Mouse (Mus musculus): ENCODE measurements around the gene Lamtor2.

Lamtor2 gene

DNA sequence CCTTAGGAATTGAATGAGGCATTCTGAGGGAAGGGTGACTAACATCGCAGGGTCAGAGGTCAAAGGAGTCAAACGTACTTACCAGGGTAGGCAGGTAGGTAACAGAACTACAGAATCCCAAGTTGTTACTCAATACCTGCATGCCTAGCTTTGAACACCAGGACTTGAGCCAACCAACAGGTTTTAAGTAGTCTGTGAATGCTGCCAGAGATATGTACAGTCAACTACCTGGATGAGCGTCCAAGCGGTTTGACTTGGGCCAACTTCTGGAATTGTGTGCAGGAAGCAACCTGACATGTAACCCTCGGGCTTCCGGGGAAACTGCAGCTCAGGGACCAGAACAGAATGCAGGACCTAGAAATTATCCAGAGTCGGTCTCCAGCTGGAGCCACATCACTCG is 29.8 kb downstream of the Lamtor2 start:
- DNase-seq: no peak

DNA sequence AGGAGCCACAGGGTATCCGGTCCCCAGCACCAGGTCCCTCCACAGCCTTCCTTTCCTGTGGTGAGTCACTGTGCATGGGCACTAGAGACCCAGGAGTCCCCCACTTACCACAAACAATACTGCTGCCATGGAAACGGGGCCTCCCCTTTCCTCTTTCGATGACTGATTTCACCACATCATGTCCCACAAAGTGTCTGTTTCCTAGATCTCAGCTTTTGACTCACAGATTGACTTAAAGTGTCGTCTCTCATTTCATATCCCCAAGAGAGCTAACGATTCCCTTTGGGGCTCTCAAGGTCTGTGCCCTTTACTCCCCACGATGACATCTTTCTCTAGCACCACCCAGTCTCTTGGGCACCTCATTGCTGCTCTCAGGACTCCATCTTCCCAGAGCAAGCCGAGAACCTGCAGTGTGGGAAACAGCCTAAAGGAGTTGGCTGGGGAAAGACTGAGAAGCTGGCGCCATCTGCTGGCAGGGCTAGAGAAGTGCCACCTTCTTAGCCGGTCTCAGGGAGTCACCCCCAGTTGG is 31.0 kb downstream of the Lamtor2 start:
- peak; percentile 73 for DNase-seq

DNA sequence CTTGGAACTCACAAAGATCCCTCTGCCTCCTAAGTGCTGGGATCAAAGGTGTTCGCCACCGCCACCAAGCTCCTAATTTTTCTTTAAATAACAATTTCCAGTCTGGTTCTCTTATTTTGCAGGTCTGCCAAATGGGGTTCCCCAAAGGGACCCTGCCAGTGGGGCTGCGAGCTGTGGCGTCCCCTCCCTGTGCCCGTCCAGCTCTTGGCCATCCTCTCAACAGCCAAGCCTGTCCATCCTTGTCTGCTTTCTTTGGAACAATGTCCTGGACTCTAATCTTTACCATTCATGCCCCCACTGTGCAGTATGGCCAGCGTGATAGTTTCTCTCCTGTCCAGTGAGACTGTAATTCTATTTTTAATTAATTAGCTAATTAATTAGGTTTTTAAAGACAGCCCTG is 31.7 kb downstream of the Lamtor2 start:
- no peak for DNase-seq

DNA sequence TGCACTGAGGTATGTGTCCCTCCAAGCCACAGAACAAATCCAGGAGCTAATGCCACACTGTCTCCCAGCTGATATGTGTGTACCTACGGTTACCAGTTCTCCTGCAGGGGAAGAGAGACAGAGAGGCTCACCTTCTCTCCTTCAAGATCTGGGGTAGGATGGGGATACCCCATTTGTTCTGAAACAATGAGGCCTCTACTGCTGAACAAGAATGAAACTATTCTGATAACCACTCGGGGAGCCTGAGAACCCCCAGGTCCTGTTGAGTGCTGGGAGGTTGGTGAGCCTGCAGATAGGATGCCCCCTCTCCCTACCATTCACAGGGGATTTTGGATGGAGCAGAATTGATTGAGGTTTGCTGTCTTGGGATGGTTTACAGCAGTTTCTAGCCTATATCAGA is 32.8 kb downstream of the Lamtor2 start:
- DNase-seq: no peak

DNA sequence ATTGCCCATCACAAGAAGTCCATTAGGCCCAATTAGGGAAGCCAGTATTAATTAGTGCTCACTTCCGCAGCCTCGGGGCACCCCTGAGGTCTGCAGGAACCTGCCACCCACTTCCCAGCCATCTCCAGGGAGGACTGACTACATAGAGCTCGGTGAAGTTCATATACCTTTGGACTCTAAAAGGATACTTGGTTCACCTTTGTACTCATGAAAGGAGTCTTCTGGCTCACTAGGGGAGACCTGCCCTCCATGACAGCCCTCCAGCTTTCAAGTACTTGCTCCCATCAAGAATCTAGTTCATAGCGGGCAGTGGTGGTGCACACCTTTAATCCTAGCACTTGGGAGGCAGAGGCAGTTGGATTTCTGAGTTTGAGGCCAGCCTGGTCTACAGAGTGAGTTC is 34.5 kb downstream of the Lamtor2 start:
- DNase-seq: no peak

DNA sequence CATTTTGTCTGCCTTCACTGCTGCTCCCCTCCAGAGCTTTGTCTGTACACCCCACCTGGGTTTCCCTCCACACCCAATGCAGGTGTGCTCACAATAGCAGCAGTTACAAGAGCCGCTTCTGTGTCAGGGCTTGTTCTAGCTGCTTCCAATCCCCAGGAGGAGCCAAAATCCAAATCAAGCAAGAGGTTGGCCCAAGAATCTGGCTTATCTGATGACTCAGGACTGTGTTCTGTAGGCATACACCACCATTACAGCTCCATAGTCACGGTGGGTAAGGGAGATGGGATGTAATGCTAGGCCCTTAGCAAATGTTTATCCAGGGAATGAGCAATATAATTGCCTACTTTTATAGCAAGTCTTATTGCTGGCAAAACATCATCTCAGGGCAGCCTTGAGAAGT is 36.5 kb downstream of the Lamtor2 start:
- no peak for DNase-seq

DNA sequence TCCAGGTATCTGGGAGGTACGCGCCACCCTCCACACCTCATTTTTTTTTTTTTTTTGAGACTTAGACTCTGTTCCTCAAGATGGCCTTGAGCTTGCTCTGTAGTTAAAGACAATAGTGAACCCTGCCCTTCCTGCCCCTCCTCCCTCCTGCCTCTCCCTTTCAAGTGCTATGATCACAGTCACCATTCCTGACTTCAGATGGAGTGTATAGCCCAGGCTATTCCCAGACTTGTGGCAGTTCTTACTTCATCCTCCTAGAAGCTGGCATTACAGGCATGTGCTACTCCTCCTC is 37.8 kb downstream of the Lamtor2 start:
- DNase-seq: no peak

DNA sequence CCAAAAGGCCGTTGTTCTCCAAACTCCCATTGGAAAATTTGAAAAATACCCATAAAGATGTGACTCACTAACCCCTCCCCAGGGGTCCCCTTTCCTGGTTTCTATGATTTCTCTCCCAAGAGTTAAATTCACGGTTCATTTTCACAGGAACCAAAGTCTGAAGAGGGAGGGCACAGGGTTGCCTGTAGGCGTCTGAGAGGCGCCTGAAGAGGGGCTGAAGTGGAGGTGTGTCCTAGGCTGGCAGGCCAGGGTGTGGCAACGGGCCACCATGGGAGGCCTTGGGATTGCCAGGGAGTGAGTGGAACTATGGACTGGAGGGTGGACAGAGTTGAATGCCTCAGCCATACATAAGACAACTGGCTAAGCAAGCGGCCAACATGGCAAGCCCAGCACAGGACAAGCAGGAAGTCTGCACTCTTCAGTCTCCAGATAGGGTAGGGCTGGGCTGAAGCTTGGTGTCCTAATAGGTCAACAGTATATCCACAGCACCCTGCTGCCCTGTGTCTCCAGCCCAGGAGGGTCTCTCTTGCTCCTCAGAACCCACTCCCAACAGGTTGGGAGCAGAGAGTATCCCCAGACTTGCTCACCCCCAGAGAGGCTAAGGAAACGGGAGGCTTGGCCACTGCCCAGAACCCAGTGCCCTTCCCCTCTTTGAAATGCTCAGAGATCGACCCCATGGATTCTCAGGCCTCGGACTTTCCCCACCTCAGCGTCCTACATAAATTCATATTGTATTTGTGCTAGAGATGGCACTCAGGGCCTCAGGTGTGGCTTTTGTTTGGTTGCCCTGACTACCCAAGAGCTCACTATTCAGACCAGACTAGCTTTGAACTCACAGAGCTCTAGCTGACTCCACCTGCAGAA is 38.4 kb downstream of the Lamtor2 start:
- DNase-seq: no peak

DNA sequence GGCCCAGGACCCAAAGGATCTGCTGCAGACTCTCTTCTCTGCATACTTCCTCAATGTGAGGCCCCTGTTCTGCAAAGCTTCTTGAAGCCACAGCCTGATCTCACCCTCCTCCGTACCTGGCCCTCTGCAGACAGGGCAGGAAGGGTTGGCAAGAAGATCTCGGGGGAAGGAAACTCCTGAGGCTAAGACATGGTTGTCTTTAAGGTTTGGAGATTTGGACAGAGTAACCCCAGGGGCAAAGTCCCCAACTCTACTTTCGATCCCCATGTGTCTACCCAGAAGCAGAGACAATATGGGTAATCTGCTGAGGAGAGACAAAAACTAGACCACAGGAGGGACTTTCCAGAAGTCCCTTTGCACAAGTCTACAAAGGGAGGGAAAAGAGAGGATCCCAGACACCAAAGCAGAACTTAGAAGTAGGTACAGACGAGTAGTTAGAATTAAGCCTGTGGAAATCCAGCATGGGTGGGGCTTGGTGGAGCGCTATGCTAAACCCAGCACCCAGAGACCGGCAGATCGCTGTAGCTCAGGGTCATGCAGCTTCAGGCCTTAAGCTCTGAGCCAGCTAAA is 39.2 kb downstream of the Lamtor2 start:
- DNase-seq: peak; percentile 27 to 36

DNA sequence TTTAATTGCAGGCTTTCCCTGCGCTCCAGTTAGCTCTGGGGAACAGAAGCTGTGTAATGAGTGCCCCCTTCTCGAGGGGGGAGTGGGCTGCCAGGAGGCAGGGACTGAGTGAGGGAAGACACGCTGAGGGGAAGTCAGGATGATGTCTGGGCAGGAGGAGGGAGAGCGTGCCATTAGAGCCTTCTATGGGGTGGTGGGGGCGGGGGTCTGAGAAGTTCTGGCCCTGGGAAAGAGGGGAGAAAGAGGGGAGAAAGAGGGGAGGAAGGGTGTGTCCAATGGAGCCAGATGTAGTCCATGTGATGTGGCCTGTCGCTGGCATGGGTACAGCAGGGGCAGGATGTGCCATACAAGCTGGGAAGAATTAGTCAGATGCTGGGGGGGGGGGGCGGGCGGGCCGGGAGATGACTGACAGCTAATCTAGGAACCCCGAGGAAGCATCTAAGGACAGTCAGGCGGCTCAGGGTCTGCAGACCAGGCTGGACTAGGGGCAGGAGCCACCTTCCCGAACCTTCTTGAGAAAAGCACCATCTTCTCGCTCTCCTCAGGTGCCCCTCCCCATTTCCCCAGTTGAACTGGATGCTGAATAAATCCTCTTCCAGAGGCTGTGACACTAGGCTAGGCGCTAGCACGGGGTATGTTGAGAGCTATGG is 39.9 kb downstream of the Lamtor2 start:
- no peak for DNase-seq

DNA sequence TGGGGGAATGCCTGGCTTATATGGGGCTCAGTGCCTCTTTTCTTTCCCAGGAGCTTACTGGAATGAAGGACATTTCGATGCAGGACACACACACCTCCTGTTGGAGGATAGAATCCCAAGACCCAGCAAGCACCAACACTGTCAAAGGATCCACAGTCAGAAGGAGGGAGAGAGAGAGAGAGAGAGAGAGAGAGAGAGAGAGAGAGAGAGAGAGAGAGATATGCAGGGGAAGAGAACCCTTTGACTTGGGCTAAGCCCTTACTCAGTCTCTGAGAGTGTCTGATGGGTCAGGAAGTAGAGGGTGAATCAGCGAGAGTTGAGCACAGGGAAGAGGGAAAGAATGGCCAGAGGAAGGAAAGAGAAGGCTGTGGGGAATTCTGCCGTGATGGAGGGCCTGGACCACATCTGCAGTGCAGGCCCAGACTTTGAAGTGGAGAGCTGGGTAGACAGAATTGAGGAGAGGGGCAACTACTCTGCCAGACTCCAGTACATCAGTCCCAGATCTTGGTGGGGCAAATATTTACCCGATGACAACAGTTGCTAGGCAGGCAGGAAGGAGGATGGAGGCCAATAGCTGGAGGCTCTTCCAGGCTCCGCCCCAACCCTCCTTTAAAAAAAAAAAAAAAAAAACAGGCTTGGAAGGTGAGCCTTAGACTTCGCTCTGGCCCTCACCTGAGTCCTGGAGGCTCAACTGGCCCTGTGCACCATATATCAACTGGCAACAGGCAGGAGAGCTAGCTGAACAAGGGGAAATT is 40.6 kb downstream of the Lamtor2 start:
- DNase-seq: no peak

DNA sequence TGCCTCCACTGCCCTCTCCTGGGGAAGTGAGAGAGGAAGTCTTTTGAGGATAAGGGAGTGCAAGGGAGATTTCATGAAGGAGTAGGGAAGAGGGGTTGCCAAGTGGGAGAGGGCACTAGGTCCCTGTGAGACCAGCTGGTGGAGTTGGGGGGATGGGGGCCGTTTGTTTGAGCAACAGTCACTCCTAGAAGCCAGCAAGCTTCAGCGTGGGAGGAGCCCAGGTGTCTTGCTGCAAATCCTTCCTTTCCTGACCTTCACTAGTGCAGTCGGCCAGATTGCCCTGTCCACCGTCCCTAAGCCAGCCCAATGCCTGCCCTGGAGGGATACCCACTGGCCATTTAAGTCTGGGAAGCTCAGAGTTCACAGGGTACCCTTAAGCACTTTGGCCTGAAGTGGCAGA is 41.3 kb downstream of the Lamtor2 start:
- peak in 1 of 2 experiments; percentile 35 for DNase-seq

DNA sequence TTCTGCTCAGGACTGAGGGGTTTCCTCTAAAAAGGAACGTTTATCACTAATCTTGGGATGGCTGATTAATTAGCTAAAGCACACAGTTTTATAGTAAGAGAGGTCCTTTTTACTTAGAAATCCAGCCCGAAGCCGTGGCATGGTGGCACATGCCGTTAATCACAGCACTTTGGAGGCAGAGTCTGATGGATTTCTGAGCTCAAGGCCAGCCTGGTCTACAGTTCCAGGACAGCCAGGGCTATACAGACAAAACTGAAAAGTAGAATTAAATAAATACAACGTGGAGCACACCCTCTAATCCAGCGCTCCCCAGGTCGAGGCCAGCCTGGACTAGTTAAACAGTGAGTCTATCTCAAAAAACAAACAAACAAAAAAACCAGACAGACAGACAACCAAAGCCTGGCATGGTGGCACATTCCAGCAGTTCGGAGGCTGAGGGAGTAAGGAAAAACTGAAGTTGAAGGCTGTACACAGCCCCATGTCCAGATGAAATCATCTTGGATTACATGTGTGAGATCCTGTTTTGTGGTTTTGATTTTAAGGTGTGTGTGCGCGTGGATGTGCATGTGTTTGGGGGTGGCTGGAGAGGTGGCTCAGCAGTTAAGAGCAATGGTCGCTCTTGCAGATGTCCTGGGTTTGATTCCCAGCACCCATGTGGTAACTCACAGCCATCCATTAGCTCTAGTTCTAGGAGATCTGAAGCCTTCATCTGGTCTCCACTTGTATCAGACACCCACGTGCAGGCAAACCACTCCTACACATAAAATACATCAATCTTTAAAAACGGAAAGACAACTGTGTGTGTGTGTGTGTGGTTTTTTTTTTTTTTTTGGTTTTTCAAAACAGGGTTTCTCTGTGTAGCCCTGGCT is 42.2 kb downstream of the Lamtor2 start:
- no peak for DNase-seq

DNA sequence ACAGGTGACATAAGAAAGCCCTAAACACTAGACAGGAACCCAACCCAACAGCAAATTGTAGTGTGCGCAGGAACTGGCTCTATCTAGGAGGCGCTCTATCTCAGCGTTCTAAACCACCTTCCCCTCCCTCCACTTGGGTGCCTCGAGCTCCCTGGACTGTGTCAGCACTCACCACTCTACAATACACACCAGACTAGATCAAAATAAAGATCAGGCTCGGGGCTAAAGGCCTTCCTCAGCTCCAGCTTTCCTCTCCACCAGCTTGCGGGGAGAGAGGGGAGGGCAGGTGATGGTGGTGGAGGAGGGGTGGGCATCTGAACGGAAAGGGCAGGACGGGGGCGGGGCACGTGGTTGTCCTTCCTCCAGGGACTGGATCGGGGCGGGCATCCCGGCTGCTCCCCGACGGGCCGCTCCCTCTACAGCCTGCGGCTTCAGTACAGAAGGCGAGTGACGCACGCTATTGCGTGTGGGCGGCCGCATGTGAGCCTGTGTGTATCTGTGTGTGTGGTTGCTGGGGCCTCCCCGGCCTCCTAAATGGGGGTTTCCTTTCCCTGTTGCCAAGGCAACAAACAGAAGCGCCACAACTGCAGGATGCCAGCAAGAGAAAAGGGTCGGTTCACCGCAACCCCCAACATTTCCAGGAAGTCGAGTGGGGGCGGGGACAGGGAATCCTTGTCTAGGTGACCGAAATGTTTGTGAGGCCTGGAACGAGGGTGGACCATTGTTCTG is 43.0 kb downstream of the Lamtor2 start, which contains the start of gene Lmna:
Gene Lmna, minus strand, starts transcription at position 265 of the 729 bp plus-strand sequence.
- peak; percentile 90 to 95 for DNase-seq

DNA sequence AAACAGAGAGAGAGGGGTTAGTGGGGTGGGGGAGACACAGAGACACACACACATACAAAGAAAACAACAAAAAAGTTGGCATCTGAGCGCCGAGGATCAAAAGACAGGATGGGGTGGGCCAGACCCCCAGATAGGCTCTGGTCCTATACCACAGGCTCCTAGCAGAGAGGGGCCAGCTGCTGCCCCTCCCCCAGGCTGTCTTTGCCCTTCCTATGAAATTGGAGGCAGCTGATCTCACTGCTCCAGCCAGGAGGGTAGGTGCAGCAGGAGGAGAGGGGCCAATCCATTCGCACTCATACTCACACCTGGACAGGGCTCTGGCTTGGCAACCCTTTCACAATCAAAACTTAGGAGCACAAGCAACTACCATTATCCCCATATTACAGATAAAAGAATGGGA is 43.6 kb downstream of the Lamtor2 start:
- DNase-seq: peak in 1 of 2 experiments; percentile 59

DNA sequence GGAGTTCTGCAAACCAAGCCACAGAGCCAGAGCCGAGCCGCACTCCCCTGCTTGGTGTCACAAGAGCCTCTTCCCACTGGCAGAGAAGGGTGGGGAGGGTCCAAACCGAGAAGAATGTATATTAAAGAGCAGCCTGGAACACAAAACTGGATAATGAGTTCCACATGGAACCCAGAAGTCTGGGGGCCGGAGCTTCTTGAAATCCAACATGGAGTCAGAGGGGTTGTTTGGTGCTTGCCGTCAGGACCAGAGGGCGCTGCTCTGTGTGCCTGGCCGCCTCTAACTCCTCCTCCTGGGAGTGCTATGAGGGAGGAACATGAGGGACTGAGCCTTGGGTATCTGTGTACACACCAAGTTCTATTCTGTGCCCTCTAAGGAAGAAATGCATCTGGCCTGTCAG is 47.1 kb downstream of the Lamtor2 start:
- no peak for DNase-seq

DNA sequence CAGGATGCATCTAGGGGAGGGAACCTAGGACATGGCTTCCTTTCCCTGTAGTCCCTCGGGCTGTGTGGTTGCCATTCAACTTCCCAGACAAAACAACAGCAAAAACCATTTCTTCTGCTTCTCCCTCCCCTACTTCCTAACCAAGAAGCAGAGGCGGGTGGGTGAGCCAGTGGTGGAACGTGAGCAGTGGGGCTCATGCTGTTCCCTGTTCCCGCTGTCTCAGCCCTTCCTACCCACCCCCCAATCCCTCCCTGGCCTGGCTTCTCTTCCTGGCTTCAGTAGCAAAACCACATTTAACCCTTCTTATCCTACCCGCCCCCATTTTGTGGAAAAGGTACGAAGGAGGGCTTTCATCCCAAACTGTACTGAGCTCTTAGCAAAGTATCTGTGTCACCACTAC is 47.8 kb downstream of the Lamtor2 start:
- no peak for DNase-seq

DNA sequence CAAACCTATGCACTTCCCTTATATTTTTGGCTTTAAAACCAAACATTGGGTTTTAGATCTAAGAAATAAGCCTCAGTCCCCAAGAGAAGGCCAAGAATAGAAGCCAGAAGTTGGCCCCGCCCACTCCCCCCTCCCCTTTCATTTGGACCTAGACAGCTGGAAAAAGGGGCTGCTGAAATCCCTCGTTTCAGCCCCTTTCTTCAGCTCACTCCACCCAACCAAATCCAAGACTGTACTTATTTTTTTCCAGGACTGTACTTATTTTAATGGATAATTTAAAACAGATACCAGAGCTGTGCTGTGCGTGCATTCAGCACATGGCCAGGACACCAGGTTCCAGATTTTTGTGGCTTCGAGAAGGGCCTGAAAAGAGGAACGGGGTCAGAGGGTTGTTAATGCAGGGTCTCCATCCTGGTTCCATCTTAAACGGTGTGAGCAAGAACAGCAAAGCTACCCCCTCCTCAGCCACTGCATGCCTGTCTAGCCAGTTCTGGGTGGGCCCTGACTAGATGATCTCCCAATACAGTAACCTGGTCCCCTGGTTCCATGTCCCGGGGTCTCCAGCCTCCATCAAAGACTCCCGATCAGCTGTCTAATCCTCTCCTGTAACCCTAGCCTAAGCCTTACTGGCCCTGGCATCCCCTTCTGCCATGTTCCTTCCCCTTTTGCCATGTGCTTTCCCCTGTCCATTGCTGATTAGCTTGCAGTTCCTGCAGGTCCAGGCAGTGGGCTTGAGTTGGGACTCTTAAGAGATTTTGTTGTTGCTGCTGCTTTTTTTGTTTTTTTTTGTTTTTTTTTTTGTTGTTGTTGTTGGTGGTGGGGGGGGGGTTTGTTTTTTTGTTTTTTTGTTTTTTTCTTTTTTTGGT is 48.8 kb downstream of the Lamtor2 start:
- no peak for DNase-seq

DNA sequence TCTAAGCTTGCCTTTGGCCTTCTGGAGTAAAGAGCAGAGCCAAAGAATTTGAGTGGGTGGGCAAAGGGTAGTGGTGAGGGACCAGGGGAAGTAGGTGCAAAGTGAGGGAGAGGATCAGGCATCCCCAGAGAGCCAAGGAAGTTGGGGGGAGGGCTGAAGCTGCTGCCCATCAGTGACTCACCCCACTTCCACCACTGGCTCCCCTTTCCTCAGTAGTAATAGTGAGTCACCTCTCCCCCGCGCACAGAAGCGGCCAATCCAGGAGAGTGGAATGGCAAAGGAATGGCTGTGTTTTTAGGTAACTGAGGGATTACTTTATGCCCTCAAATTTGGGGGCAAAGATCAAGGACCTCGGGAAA is 49.4 kb downstream of the Lamtor2 start:
- no peak for DNase-seq
